Mouse (Mus musculus) ES-Bruce4 (cell line): Measurements from ENCODE around the gene Rtn3.

Experiments used
- CTCF ChIP-seq: IDR thresholded peaks from one replicate; pipeline ENCODE4 v1.8.1; 2011; ENCODE audit warnings: low read depth, low read length
- EP300 ChIP-seq: IDR thresholded peaks from 2 replicates; pipeline ENCODE4 v1.6.1; 2011; ENCODE audit warnings: low read depth, low read length; ENCODE audit not compliant: insufficient read depth
- POLR2A ChIP-seq: IDR thresholded peaks from one replicate; pipeline ENCODE4 v1.8.1; 2011; ENCODE audit warnings: low read length; ENCODE audit not compliant: insufficient read depth

DNA sequence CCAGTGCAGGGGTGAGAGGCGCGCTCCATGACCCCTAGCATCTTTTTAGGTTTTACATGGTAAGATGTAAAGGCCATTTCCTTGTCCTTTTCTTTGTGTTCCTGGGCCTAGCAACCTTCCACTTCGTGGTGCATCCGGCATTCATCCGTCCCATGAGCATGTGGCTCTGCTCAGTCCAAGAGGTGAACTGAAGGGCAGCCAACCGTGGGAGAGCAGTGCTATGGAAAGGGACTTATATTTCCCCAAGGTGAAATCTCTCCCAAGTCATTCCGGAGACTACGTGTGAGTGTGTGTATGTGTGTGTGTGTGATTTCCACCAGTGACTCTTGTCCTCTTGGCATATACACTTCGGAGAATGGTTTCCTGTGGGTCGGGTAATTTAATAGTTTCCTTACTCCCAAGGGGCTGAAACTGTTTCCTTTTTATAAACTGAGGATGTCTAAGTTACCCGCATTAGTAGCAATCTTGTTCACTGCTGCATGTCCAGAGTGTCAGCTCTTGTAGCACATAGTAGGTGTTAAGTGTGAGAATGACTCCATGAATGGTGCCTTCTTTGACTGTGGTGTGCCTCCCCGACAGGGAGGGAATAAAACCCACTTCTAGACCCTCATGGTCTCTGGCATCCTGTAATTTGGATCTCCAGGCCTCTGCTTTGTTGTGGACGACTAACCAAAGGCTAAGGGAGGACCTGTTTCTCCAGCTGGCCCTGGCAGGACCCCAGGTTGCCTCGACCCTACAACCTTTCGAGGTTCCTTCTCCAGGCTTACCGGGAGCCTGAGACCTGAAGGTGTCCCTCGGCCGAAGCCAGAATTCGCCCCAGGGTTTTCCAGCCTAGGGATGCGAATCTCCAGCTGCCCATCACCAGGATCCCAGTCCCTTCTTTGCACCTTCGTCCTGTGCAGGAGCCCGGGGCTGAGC, 66.9 kb downstream of the Rtn3 start:
- TF ChIP-seq EP300, result no peak
- TF ChIP-seq CTCF, result no peak
- TF ChIP-seq POLR2A, result no peak
